Mouse (Mus musculus): ENCODE results near the gene D430019H16Rik. TPM values are rescaled to one million over a fixed set of nuclear protein-coding genes. Genes with fewer than 3 reads are reported as not detected.

The D430019H16Rik gene
- polyA plus RNA-seq, 1 experiment from 2014 or later, result 6.9 TPM

- Histone ChIP-seq H3K27me3 (replicated peaks) (no peaks in the 10 kb centered on the region), H3K36me3 (no peaks in the 10 kb centered on the region), H3K27ac (no peak overlapping the region), H3K9ac (no peak overlapping the region), H3K4me3 (no peak overlapping the region), H3K4me2 (replicated peaks) (no peak overlapping the region), H3K9me3 (peaks cover 6% of the 10 kb centered on the region; the same call in 1 of the 2 replicates), H3K4me1 (peaks cover 8% of the 10 kb centered on the region; the same call in 1 of the 2 replicates)
- 63% methylated on average over 2 of the region's 2 CpGs for WGBS
- no peak for ATAC-seq (ENCODE audit: low FRiP score, low read depth)
Measured at GRCm38 (mm10) chr12:105523737-105524136, 70.1 kb downstream of the D430019H16Rik start.

GRCm38 (mm10) chr12:105526186-105526585 lies 72.5 kb downstream of the D430019H16Rik start:
- 76% methylated on average over 3 of the region's 3 CpGs for WGBS
- Histone ChIP-seq H3K36me3 (no peaks in the 10 kb centered on the region), H3K9ac (no peak overlapping the region), H3K4me1 (peaks cover 10% of the 10 kb centered on the region; the same call in 1 of the 2 replicates), H3K4me3 (no peak overlapping the region), H3K27me3 (replicated peaks) (no peaks in the 10 kb centered on the region), H3K4me2 (replicated peaks) (no peak overlapping the region), H3K9me3 (peaks cover 6% of the 10 kb centered on the region; the same call in 1 of the 2 replicates), H3K27ac (no peak overlapping the region)
- ATAC-seq (ENCODE audit: low FRiP score, low read depth), result no peak

- H3K36me3 ChIP-seq, result no peaks in the 10 kb centered on the region
- H3K9me3 ChIP-seq, result peaks cover 6% of the 10 kb centered on the region; the same call in 1 of the 2 replicates
- H3K9ac ChIP-seq, result no peak overlapping the region
- H3K27ac ChIP-seq, result no peak overlapping the region
- peaks cover 16% of the 10 kb centered on the region for H3K4me1 ChIP-seq
- H3K27me3 ChIP-seq (replicated peaks), result no peaks in the 10 kb centered on the region
- no peak overlapping the region for H3K4me3 ChIP-seq
- H3K4me2 ChIP-seq (replicated peaks), result no peak overlapping the region
- WGBS, result 28% methylated on average over 5 of the region's 5 CpGs
- peak; percentile 77 for ATAC-seq (ENCODE audit: low FRiP score, low read depth)
Measured at GRCm38 (mm10) chr12:105526829-105527228, 73.2 kb downstream of the D430019H16Rik start.

- Histone ChIP-seq H3K4me3 (no peak overlapping the region), H3K27me3 (replicated peaks) (no peaks in the 10 kb centered on the region), H3K9me3 (no peaks in the 10 kb centered on the region), H3K27ac (no peak overlapping the region), H3K4me1 (peaks cover 20% of the 10 kb centered on the region), H3K36me3 (no peaks in the 10 kb centered on the region), H3K9ac (no peak overlapping the region), H3K4me2 (replicated peaks) (no peak overlapping the region)
- ATAC-seq (ENCODE audit: low FRiP score, low read depth), result no peak
- 74% methylated on average over 9 of the region's 9 CpGs for WGBS
Measured at GRCm38 (mm10) chr12:105529545-105529944, 75.9 kb downstream of the D430019H16Rik start.

- H3K27ac ChIP-seq, result peak overlapping the region; percentile 16; the same call in 1 of the 2 replicates
- WGBS, result 28% methylated on average over 8 of the region's 8 CpGs
- H3K9ac ChIP-seq, result no peak overlapping the region
- H3K27me3 ChIP-seq (replicated peaks), result no peaks in the 10 kb centered on the region
- peaks cover 14% of the 10 kb centered on the region for H3K4me1 ChIP-seq
- peak; percentile 26; the same call in 1 of the 2 replicates for ATAC-seq (ENCODE audit: low FRiP score, low read depth)
- H3K9me3 ChIP-seq, result no peaks in the 10 kb centered on the region
- H3K4me2 ChIP-seq (replicated peaks), result no peak overlapping the region
- no peaks in the 10 kb centered on the region for H3K36me3 ChIP-seq
- H3K4me3 ChIP-seq, result no peak overlapping the region
Measured at GRCm38 (mm10) chr12:105531724-105532371, 78.2 kb downstream of the D430019H16Rik start.

GRCm38 (mm10) chr12:105534842-105535241 lies 81.2 kb downstream of the D430019H16Rik start:
- WGBS, result 93% methylated on average over 4 of the region's 4 CpGs
- no peak for ATAC-seq (ENCODE audit: low FRiP score, low read depth)
- Histone ChIP-seq H3K27me3 (replicated peaks) (no peaks in the 10 kb centered on the region), H3K9me3 (no peaks in the 10 kb centered on the region), H3K4me3 (no peak overlapping the region), H3K9ac (no peak overlapping the region), H3K36me3 (no peaks in the 10 kb centered on the region), H3K4me2 (replicated peaks) (no peak overlapping the region), H3K27ac (no peak overlapping the region), H3K4me1 (peaks cover 12% of the 10 kb centered on the region)

GRCm38 (mm10) chr12:105535968-105536760 lies 82.5 kb downstream of the D430019H16Rik start:
- no peaks in the 10 kb centered on the region for H3K36me3 ChIP-seq
- no peak overlapping the region for H3K9ac ChIP-seq
- no peak overlapping the region for H3K27ac ChIP-seq
- peaks cover 10% of the 10 kb centered on the region for H3K4me1 ChIP-seq
- no peak overlapping the region for H3K4me2 ChIP-seq (replicated peaks)
- no peak for ATAC-seq (ENCODE audit: low FRiP score, low read depth)
- H3K27me3 ChIP-seq (replicated peaks), result no peaks in the 10 kb centered on the region
- H3K4me3 ChIP-seq, result no peak overlapping the region
- WGBS, result 80% methylated on average over 13 of the region's 13 CpGs
- no peaks in the 10 kb centered on the region for H3K9me3 ChIP-seq

GRCm38 (mm10) chr12:105537162-105537561 lies 83.5 kb downstream of the D430019H16Rik start:
- H3K9me3 ChIP-seq, result no peaks in the 10 kb centered on the region
- no peak overlapping the region for H3K27ac ChIP-seq
- H3K4me3 ChIP-seq, result no peak overlapping the region
- no peak for ATAC-seq (ENCODE audit: low FRiP score, low read depth)
- no peaks in the 10 kb centered on the region for H3K36me3 ChIP-seq
- no peak overlapping the region for H3K9ac ChIP-seq
- no peaks in the 10 kb centered on the region for H3K27me3 ChIP-seq (replicated peaks)
- peaks cover under 1% of the 10 kb centered on the region; the same call in 1 of the 2 replicates for H3K4me1 ChIP-seq
- H3K4me2 ChIP-seq (replicated peaks), result no peak overlapping the region
- WGBS, result 54% methylated on average over 5 of the region's 5 CpGs

GRCm38 (mm10) chr12:105539649-105540048 lies 86.0 kb downstream of the D430019H16Rik start:
- no peaks in the 10 kb centered on the region for H3K27me3 ChIP-seq (replicated peaks)
- H3K36me3 ChIP-seq, result no peaks in the 10 kb centered on the region
- WGBS, result 91% methylated on average over 10 of the region's 10 CpGs
- no peak for ATAC-seq (ENCODE audit: low FRiP score, low read depth)
- H3K9me3 ChIP-seq, result no peaks in the 10 kb centered on the region
- H3K27ac ChIP-seq, result no peak overlapping the region
- H3K4me2 ChIP-seq (replicated peaks), result no peak overlapping the region
- no peak overlapping the region for H3K4me3 ChIP-seq
- no peak overlapping the region for H3K9ac ChIP-seq
- no peaks in the 10 kb centered on the region for H3K4me1 ChIP-seq

- no peaks in the 10 kb centered on the region for H3K9me3 ChIP-seq
- H3K4me2 ChIP-seq (replicated peaks), result no peak overlapping the region
- H3K27me3 ChIP-seq (replicated peaks), result no peaks in the 10 kb centered on the region
- H3K4me3 ChIP-seq, result no peak overlapping the region
- H3K36me3 ChIP-seq, result no peaks in the 10 kb centered on the region
- H3K27ac ChIP-seq, result no peak overlapping the region
- peaks cover 12% of the 10 kb centered on the region for H3K4me1 ChIP-seq
- H3K9ac ChIP-seq, result no peak overlapping the region
- ATAC-seq (ENCODE audit: low FRiP score, low read depth), result no peak
- 74% methylated on average over 12 of the region's 12 CpGs for WGBS
Measured at GRCm38 (mm10) chr12:105541590-105542402, 88.1 kb downstream of the D430019H16Rik start.

- Histone ChIP-seq H3K9me3 (no peaks in the 10 kb centered on the region), H3K9ac (no peak overlapping the region), H3K4me3 (no peak overlapping the region), H3K27ac (no peak overlapping the region), H3K36me3 (no peaks in the 10 kb centered on the region), H3K27me3 (replicated peaks) (0 out of 2 replicates have a peak, but pooled peaks cover 2% of the 10 kb centered on the region), H3K4me1 (peaks cover 13% of the 10 kb centered on the region), H3K4me2 (replicated peaks) (no peak overlapping the region)
- no peak for ATAC-seq (ENCODE audit: low FRiP score, low read depth)
- 85% methylated on average over 3 of the region's 3 CpGs for WGBS
Measured at GRCm38 (mm10) chr12:105542513-105542912, 88.9 kb downstream of the D430019H16Rik start.

Measured in neural tube, embryonic 12.5 days (tissue).